Mouse (Mus musculus): ENCODE results near the gene I830077J02Rik. TPM values are rescaled to one million over a fixed set of nuclear protein-coding genes. Genes with fewer than 3 reads are reported as not detected.

Gene I830077J02Rik
- polyA plus RNA-seq, 1 experiment from 2014 or later: 2.1 TPM

Other genes with a start within 250 kb of the I830077J02Rik start
- gene Ddx20, start 245.1 kb downstream of the I830077J02Rik start, polyA plus RNA-seq (2015; fragmentation: Nextera tagmentation; extraction: Ambion mirVana): 24.8 and 28.9 TPM in 2 replicates
- gene Inka2, start 228.1 kb downstream of the I830077J02Rik start, polyA plus RNA-seq (2015; fragmentation: Nextera tagmentation; extraction: Ambion mirVana): 0.31 and 0.35 TPM in 2 replicates
- gene Rap1a, start 131.3 kb downstream of the I830077J02Rik start, polyA plus RNA-seq (2015; fragmentation: Nextera tagmentation; extraction: Ambion mirVana): 119 and 149 TPM in 2 replicates
- 0.44 and 0.51 TPM in 2 replicates for gene Adora3, start 61.8 kb downstream of the I830077J02Rik start, polyA plus RNA-seq (2015; fragmentation: Nextera tagmentation; extraction: Ambion mirVana)
- gene Tmigd3, start 61.8 kb downstream of the I830077J02Rik start, polyA plus RNA-seq (2015; fragmentation: Nextera tagmentation; extraction: Ambion mirVana): 0.18 TPM in 1 of 2 replicates, not detected in the other
- 65.8 and 69.1 TPM in 2 replicates for gene Wdr77, start 26.7 kb upstream of the I830077J02Rik start, polyA plus RNA-seq (2015; fragmentation: Nextera tagmentation; extraction: Ambion mirVana)
- gene Atp5f1, start 27.4 kb upstream of the I830077J02Rik start, polyA plus RNA-seq (2015; fragmentation: Nextera tagmentation; extraction: Ambion mirVana): 392 and 451 TPM in 2 replicates
- gene Ovgp1, start 41.0 kb upstream of the I830077J02Rik start, polyA plus RNA-seq (2015; fragmentation: Nextera tagmentation; extraction: Ambion mirVana): 0.71 and 1.3 TPM in 2 replicates
- not detected in 2 replicates for gene Pifo, start 82.0 kb upstream of the I830077J02Rik start, polyA plus RNA-seq (2015; fragmentation: Nextera tagmentation; extraction: Ambion mirVana)
- 0.08 TPM in 1 of 2 replicates, not detected in the other for gene Chil5, start 100.2 kb upstream of the I830077J02Rik start, polyA plus RNA-seq (2015; fragmentation: Nextera tagmentation; extraction: Ambion mirVana)
- gene Chia1, start 180.6 kb upstream of the I830077J02Rik start, polyA plus RNA-seq (2015; fragmentation: Nextera tagmentation; extraction: Ambion mirVana): not detected in 2 replicates
- gene Chil3, start 234.9 kb upstream of the I830077J02Rik start, polyA plus RNA-seq (2015; fragmentation: Nextera tagmentation; extraction: Ambion mirVana): 0.16 and 0.29 TPM in 2 replicates